Mouse (Mus musculus): ENCODE data around the gene Ppp1r13b. TPM values are rescaled to one million over a fixed set of nuclear protein-coding genes. Genes with fewer than 3 reads are reported as not detected.

The Ppp1r13b gene
- total and polyA plus RNA-seq, 3 experiments, result 11.8 to 18.1 (median 18.0) TPM

DNA sequence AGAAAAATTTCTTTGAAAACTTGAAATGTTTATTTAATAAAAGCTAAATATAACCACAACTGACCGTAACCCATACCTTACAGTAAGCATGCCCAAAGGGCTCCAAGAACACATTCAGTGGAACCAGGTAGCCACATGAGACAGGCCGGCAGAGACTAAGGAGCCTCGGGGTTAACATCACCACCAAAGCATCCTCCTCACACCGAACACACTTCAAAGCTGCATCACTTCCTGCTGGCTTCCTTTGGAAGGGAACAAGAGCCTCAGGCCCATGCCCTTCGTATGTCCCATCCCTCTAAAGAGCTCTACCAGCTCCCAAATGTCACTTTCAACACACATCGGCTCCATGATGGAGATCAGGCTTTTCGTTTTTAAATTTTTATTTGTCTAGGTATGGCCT lies 5.4 kb downstream of the Ppp1r13b start:
- peaks cover 22% of the 10 kb centered on the region for H3K4me1 ChIP-seq (ENCODE audit: control insufficient read depth, insufficient read depth, low read length)
- peaks cover 8% of the 10 kb centered on the region for H3K36me3 ChIP-seq (ENCODE audit: control insufficient read depth, insufficient read depth, low read length)
- H3K4me3 ChIP-seq, result no peak overlapping the region
- no peak for TF ChIP-seq CTCF (IDR thresholded peaks at IDR 0.05)
- TF ChIP-seq POLR2A (IDR thresholded peaks at IDR 0.05; ENCODE audit: insufficient read depth, low read depth, low read length), result no peak
- no peak for TF ChIP-seq EP300 (IDR thresholded peaks at IDR 0.05; ENCODE audit: insufficient read depth, low read depth, low read length)
- WGBS, result 61% methylated on average over 7 of the region's 7 CpGs
- intact Hi-C loops (cut with DNase I), result no loop called here
- DNase-seq, result no peak
- no peak overlapping the region for H3K9ac ChIP-seq (ENCODE audit: low read depth, low read length)
- peaks cover 6% of the 10 kb centered on the region; the same call in 1 of the 2 replicates for H3K79me2 ChIP-seq (replicated peaks; ENCODE audit: control insufficient read depth, insufficient read depth, low read length)
- H3K27me3 ChIP-seq (ENCODE audit: control insufficient read depth, insufficient read depth, low read length), result no peaks in the 10 kb centered on the region
- no peak overlapping the region for H3K27ac ChIP-seq

DNA sequence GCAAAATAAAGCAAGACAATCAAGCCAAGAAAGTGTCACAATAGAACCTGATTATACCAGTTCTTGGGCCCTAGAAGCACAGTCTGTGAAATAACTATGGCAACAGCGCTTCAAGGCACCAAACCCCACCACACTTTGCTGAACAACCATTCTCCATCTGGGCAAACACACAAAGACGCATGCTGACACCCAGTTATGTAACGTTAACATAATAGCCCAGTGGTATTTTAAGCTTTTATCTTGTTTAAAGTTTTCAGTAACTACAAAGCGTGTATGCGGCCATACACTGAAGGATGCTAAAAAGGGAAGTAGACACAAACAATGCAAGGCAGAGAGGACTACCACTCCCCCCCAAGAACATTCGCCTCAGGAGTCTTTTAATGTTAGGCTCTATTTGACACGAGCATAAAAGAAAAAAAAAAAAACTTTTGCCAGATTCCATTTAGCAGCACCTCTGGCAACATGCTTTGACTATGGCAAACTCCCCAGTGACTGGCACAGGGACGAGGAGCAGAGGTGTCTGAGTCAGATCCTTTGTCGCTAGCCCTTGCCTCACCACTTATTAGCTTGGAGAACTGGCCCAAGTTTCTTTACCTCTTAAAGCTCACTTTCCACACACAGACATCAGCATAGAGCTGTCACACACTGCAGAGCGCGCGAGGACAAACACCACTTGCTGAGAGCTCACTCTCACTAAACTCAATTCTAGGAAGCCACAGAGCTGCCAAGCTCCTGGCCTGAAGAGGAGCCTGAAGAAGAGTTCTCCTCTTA lies 6.6 kb downstream of the Ppp1r13b start:
- DNase-seq, result peak in 1 of 2 experiments; percentile 32
- intact Hi-C loops (cut with DNase I), result no loop called here
- 23% methylated on average over 12 of the region's 12 CpGs for WGBS
- Histone ChIP-seq H3K4me1 (ENCODE audit: control insufficient read depth, insufficient read depth, low read length) (peaks cover 30% of the 10 kb centered on the region), H3K4me3 (no peak overlapping the region), H3K79me2 (replicated peaks; ENCODE audit: control insufficient read depth, insufficient read depth, low read length) (peaks cover 6% of the 10 kb centered on the region; the same call in 1 of the 2 replicates), H3K27ac (peak overlapping the region; percentile 44), H3K9ac (ENCODE audit: low read depth, low read length) (no peak overlapping the region), H3K27me3 (ENCODE audit: control insufficient read depth, insufficient read depth, low read length) (no peaks in the 10 kb centered on the region), H3K36me3 (ENCODE audit: control insufficient read depth, insufficient read depth, low read length) (peaks cover 15% of the 10 kb centered on the region)
- TF ChIP-seq CTCF (IDR thresholded peaks at IDR 0.05) (no peak), EP300 (IDR thresholded peaks at IDR 0.05; ENCODE audit: insufficient read depth, low read depth, low read length) (no peak), POLR2A (IDR thresholded peaks at IDR 0.05; ENCODE audit: insufficient read depth, low read depth, low read length) (no peak)

DNA sequence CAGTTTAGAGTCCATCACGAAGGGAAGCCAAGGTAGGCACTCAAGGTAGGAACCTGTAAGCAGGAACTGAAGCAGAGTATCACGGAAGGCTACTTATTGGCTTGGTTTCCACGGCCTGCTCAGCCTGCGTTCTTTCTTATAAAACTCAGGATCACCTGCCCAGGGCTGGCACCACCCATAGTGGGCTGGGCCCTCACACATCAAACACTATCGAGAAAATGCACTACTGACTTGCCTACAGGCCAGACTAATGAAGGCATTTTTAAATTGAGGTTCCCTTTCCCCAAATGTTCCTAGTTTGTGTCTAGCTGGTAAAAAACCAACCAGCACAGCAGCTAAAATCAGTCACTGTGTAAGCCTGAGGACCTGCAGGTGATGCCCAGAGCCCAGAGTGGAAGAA lies 8.3 kb downstream of the Ppp1r13b start:
- Histone ChIP-seq H3K27me3 (ENCODE audit: control insufficient read depth, insufficient read depth, low read length) (no peaks in the 10 kb centered on the region), H3K36me3 (ENCODE audit: control insufficient read depth, insufficient read depth, low read length) (peaks cover 16% of the 10 kb centered on the region), H3K4me1 (ENCODE audit: control insufficient read depth, insufficient read depth, low read length) (peaks cover 36% of the 10 kb centered on the region), H3K4me3 (no peak overlapping the region), H3K79me2 (replicated peaks; ENCODE audit: control insufficient read depth, insufficient read depth, low read length) (peaks cover 6% of the 10 kb centered on the region; the same call in 1 of the 2 replicates), H3K27ac (no peak overlapping the region), H3K9ac (ENCODE audit: low read depth, low read length) (no peak overlapping the region)
- DNase-seq, result no peak
- 73% methylated on average over 5 of the region's 5 CpGs for WGBS
- TF ChIP-seq POLR2A (IDR thresholded peaks at IDR 0.05; ENCODE audit: insufficient read depth, low read depth, low read length) (no peak), EP300 (IDR thresholded peaks at IDR 0.05; ENCODE audit: insufficient read depth, low read depth, low read length) (no peak), CTCF (IDR thresholded peaks at IDR 0.05) (no peak)
- intact Hi-C loops (cut with DNase I), result no loop called here

DNA sequence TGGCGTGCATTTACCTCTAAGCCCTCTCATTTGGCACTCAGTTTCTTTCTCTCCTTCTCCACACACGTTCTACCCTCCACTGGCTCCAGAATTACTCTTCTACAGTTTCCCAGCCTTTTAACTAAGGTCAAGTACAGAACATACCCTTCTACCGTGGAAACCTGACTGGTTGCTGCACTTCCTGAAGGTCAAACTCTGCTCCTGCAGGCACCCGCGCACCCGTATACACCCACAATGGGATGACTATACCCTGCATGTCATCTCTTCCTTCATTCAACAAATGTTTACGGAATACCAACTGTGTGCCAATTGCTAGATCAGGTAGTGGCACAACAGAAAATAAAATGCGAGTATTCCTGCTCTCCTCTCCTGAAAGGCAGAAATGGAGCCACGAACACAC lies 9.2 kb downstream of the Ppp1r13b start:
- H3K27ac ChIP-seq, result no peak overlapping the region
- intact Hi-C loops (cut with DNase I), result no loop called here

DNA sequence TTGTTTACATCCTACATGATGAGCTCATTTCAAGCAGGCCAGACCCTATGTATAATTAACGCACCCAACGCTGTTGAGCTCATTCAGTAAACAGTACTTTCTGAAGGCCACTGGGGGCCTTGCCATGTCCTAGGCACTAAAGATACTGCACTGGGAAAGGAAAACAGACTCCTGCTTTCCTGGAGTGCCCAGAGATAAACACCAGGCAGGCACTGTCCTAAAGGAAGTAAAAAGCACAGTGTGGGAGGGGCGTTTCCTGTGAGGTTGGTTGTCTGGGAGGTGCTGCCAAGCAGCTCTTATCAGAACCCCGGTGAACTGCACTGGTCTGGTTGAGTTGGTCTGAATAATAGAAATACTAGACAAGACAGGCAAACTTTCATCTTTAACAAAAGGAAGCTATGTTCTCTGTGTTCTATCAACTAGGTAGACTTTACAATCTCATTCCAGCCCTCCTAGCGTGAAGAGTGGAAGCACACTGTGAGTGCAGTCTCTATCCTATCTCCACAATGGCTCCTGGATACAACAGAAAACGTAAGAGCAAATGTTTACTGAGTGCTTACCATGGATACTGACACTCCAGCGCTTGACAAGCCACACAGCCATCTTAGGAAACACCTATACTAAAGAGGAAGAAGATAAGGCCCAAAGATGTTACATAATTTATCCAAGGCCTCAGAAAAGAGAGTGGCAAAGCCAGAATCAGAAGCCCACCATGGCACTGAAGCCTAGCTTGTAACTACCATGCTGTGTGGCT lies 10.8 kb downstream of the Ppp1r13b start:
- intact Hi-C loops (cut with DNase I), result no loop called here
- Histone ChIP-seq H3K9ac (ENCODE audit: low read depth, low read length) (no peak overlapping the region), H3K4me1 (ENCODE audit: control insufficient read depth, insufficient read depth, low read length) (peaks cover 51% of the 10 kb centered on the region)

More for the DNA sequence above, 9.2 kb downstream of the Ppp1r13b start:
- Histone ChIP-seq H3K79me2 (replicated peaks; ENCODE audit: control insufficient read depth, insufficient read depth, low read length) (peaks cover 6% of the 10 kb centered on the region; the same call in 1 of the 2 replicates), H3K4me3 (no peak overlapping the region), H3K4me1 (ENCODE audit: control insufficient read depth, insufficient read depth, low read length) (peaks cover 42% of the 10 kb centered on the region), H3K36me3 (ENCODE audit: control insufficient read depth, insufficient read depth, low read length) (peaks cover 17% of the 10 kb centered on the region), H3K27me3 (ENCODE audit: control insufficient read depth, insufficient read depth, low read length) (no peaks in the 10 kb centered on the region), H3K9ac (ENCODE audit: low read depth, low read length) (no peak overlapping the region)
- 53% methylated on average over 9 of the region's 9 CpGs for WGBS
- DNase-seq, result no peak
- no peak for TF ChIP-seq EP300 (IDR thresholded peaks at IDR 0.05; ENCODE audit: insufficient read depth, low read depth, low read length)
- TF ChIP-seq CTCF (IDR thresholded peaks at IDR 0.05), result no peak
- no peak for TF ChIP-seq POLR2A (IDR thresholded peaks at IDR 0.05; ENCODE audit: insufficient read depth, low read depth, low read length)

More for the DNA sequence above, 10.8 kb downstream of the Ppp1r13b start:
- DNase-seq, result peak in 1 of 2 experiments; percentile 65
- H3K4me3 ChIP-seq, result no peak overlapping the region; the same call in 1 of the 2 replicates
- no peaks in the 10 kb centered on the region for H3K27me3 ChIP-seq (ENCODE audit: control insufficient read depth, insufficient read depth, low read length)
- H3K27ac ChIP-seq, result peak overlapping the region; percentile 58
- WGBS, result 14% methylated on average over 7 of the region's 7 CpGs
- peaks cover 8% of the 10 kb centered on the region for H3K79me2 ChIP-seq (replicated peaks; ENCODE audit: control insufficient read depth, insufficient read depth, low read length)
- TF ChIP-seq CTCF (IDR thresholded peaks at IDR 0.05), result peak; percentile 29
- 0 out of 2 replicates have a peak, but pooled peaks have one; percentile 46 for TF ChIP-seq POLR2A (IDR thresholded peaks at IDR 0.05; ENCODE audit: insufficient read depth, low read depth, low read length)
- peak; percentile 85 for TF ChIP-seq EP300 (IDR thresholded peaks at IDR 0.05; ENCODE audit: insufficient read depth, low read depth, low read length)
- peaks cover 20% of the 10 kb centered on the region for H3K36me3 ChIP-seq (ENCODE audit: control insufficient read depth, insufficient read depth, low read length)

Data from heart, adult 2 months (tissue).